Mouse (Mus musculus) CH12.LX (cell line): ENCODE measurements at regions not wholly inside any gene's neighbourhood (a gene's known extent, or its start where the extent isn't known, plus 50 kb on each side); places are given as distances from the start of the nearest gene placed in this dataset.
A peak's percentile ranks its signal among the peaks of the same experiment; 100 is the strongest.

Experiments used
- DNase-seq: peaks from one replicate; pipeline ENCODE4 v3.0.0-alpha.2; 2013; ENCODE audit errors: extremely low read depth
- H3K27ac ChIP-seq: 2 replicates; pipeline ENCODE4 v1.5.1; 2012; ENCODE audit warnings: low read depth, mild to moderate bottlenecking, control low read depth, moderate library complexity; ENCODE audit not compliant: insufficient read depth
- H3K27me3 ChIP-seq: replicated peaks from 2 replicates; pipeline ENCODE3; 2012; ENCODE audit warnings: inconsistent platforms
- H3K36me3 ChIP-seq, 2 experiments: replicated peaks in 1 of 2; 2 replicates each; pipeline versions ENCODE3 to v1.6.1; 2012; ENCODE audit warnings: inconsistent platforms in 1 of 2, low read length in 1 of 2, mild to moderate bottlenecking in 1 of 2, mixed read lengths in 1 of 2, moderate library complexity in 1 of 2; ENCODE audit not compliant: control insufficient read depth in 1 of 2, insufficient read depth in 1 of 2
- H3K4me1 ChIP-seq, 2 experiments: 2 replicates each; pipeline ENCODE4 v1.6.1; 2012; ENCODE audit warnings: inconsistent platforms in 1 of 2, moderate library complexity in 1 of 2; ENCODE audit not compliant: insufficient read depth in 2 of 2, control insufficient read depth in 1 of 2
- H3K4me2 ChIP-seq: 2 replicates; pipeline ENCODE4 v1.6.1; 2012; ENCODE audit warnings: low read depth, mild to moderate bottlenecking, control low read depth; ENCODE audit not compliant: poor library complexity, insufficient read depth, severe bottlenecking
- H3K4me3 ChIP-seq, 3 experiments: fragments of 150-350 bp in 1 of 3; sonication (generic) in 1 of 3; replicated peaks in 1 of 3; 2 replicates each; pipeline versions ENCODE3 to v1.5.1; 2011 to 2012; ENCODE audit warnings: low read depth in 2 of 3, low read length in 2 of 3, mild to moderate bottlenecking in 2 of 3, moderate library complexity in 2 of 3, control low read depth in 1 of 3, improper control_type of control experiment in 1 of 3, inconsistent platforms in 1 of 3, mixed read lengths in 1 of 3; ENCODE audit not compliant: poor library complexity in 1 of 3
- H3K79me2 ChIP-seq: replicated peaks from 2 replicates; pipeline ENCODE4 v1.6.1; 2012; ENCODE audit warnings: mild to moderate bottlenecking, moderate library complexity; ENCODE audit not compliant: control insufficient read depth, poor library complexity, insufficient read depth, severe bottlenecking; ENCODE audit errors: extremely low read depth
- H3K9ac ChIP-seq: 2 replicates; pipeline ENCODE4 v1.6.1; 2012; ENCODE audit warnings: low read depth, mild to moderate bottlenecking, control low read depth, moderate library complexity; ENCODE audit not compliant: insufficient read depth
- H3K9me3 ChIP-seq: replicated peaks from 2 replicates; pipeline ENCODE3; 2012; ENCODE audit warnings: low read length, inconsistent platforms, mixed read lengths
- BHLHE40 ChIP-seq: IDR thresholded peaks from 2 replicates; pipeline ENCODE4 v1.6.1; 2011; ENCODE audit warnings: mild to moderate bottlenecking, low read depth, low read length, improper control_type of control experiment
- E2F4 ChIP-seq: IDR thresholded peaks from 2 replicates; pipeline ENCODE4 v1.6.1; 2011; ENCODE audit warnings: low read depth, low read length, improper control_type of control experiment; ENCODE audit not compliant: insufficient replicate concordance
- EP300 ChIP-seq: IDR thresholded peaks from 2 replicates; pipeline ENCODE4 v1.6.1; 2011; ENCODE audit warnings: low read length, improper control_type of control experiment
- HCFC1 ChIP-seq: IDR thresholded peaks from 2 replicates; pipeline ENCODE4 v1.6.1; 2012; ENCODE audit warnings: low read depth, mild to moderate bottlenecking, inconsistent platforms, low read length, improper control_type of control experiment
- JUN ChIP-seq: IDR thresholded peaks from 2 replicates; pipeline ENCODE4 v1.6.1; 2011; ENCODE audit warnings: low read depth, mild to moderate bottlenecking, low read length, improper control_type of control experiment, moderate library complexity; ENCODE audit not compliant: insufficient read depth
- MAFK ChIP-seq: IDR thresholded peaks from 2 replicates; pipeline ENCODE4 v1.6.1; 2011; ENCODE audit warnings: low read length, improper control_type of control experiment; ENCODE audit not compliant: insufficient replicate concordance
- MAX ChIP-seq: IDR thresholded peaks from 2 replicates; pipeline ENCODE4 v1.6.1; 2011; ENCODE audit warnings: low read length, improper control_type of control experiment
- MYC ChIP-seq: IDR thresholded peaks from 2 replicates; pipeline ENCODE4 v1.6.1; 2011; ENCODE audit warnings: low read depth, mild to moderate bottlenecking, improper control_type of control experiment, low read length
- NELFE ChIP-seq: IDR thresholded peaks from 2 replicates; pipeline ENCODE4 v1.6.1; 2011; ENCODE audit warnings: low read depth, low read length, improper control_type of control experiment
- NRF1 ChIP-seq: IDR thresholded peaks from 2 replicates; pipeline ENCODE4 v1.6.1; 2014; ENCODE audit warnings: low read depth, mild to moderate bottlenecking, inconsistent platforms, low read length, improper control_type of control experiment, moderate library complexity
- PAX5 ChIP-seq: IDR thresholded peaks from 2 replicates; pipeline ENCODE4 v1.6.1; 2012; ENCODE audit warnings: low read length, inconsistent platforms, mixed read lengths
- POLR2A ChIP-seq: IDR thresholded peaks from 2 replicates; pipeline ENCODE4 v1.6.1; 2011; ENCODE audit warnings: low read depth, mild to moderate bottlenecking, improper control_type of control experiment, low read length
- POLR2AphosphoS2 ChIP-seq: IDR thresholded peaks from 2 replicates; pipeline ENCODE4 v1.6.1; 2011; ENCODE audit warnings: low read depth, low read length, improper control_type of control experiment
- RAD21 ChIP-seq: IDR thresholded peaks from 2 replicates; pipeline ENCODE4 v1.6.1; 2011; ENCODE audit warnings: low read depth, mild to moderate bottlenecking, low read length, improper control_type of control experiment, moderate library complexity
- SMC3 ChIP-seq: IDR thresholded peaks from 2 replicates; pipeline ENCODE4 v1.6.1; 2011; ENCODE audit warnings: low read depth, low read length, improper control_type of control experiment
- TBP ChIP-seq: conservative IDR thresholded peaks from 2 replicates; pipeline ENCODE4 v1.6.1; 2011; ENCODE audit warnings: low read depth, low read length, improper control_type of control experiment
- TCF12 ChIP-seq: IDR thresholded peaks from 2 replicates; pipeline ENCODE4 v1.6.1; 2014; ENCODE audit warnings: low read depth, mild to moderate bottlenecking, inconsistent platforms, low read length, improper control_type of control experiment
- UBTF ChIP-seq: IDR thresholded peaks from 2 replicates; pipeline ENCODE4 v1.6.1; 2012; ENCODE audit warnings: low read depth, mild to moderate bottlenecking, inconsistent platforms, low read length, improper control_type of control experiment, moderate library complexity
- ZC3H11A ChIP-seq: IDR thresholded peaks from 2 replicates; pipeline ENCODE4 v1.6.1; 2012; ENCODE audit warnings: low read depth, mild to moderate bottlenecking, inconsistent platforms, low read length, improper control_type of control experiment
- ZNF384 ChIP-seq: IDR thresholded peaks from 2 replicates; pipeline ENCODE4 v1.6.1; 2012; ENCODE audit warnings: low read depth, low read length, improper control_type of control experiment, inconsistent platforms
- dilution Hi-C: fragments of 300-500 bp; cut with MboI; formaldehyde crosslinking; loops from 2 replicates; pipeline ENCODE4 v1.14.3; 2020; ENCODE audit warnings: low sequenced_read_pairs; ENCODE audit not compliant: extremely low pct_unique_long_range_greater_than_20kb, extremely low pct_ligation_motif_present
- in situ Hi-C: fragments of 300-500 bp; cut with MboI; formaldehyde crosslinking; loops from 3 replicates; pipeline ENCODE4 v1.14.3; 2019; ENCODE audit warnings: low sequenced_read_pairs, low pct_ligation_motif_present, low pct_unique_long_range_greater_than_20kb, mixed read lengths

GRCm38 (mm10) chr3:9921730-9922129 lies 166.2 kb upstream of the Gm9833 start:
- no peak overlapping the region for H3K4me2 ChIP-seq
- peaks cover 3% of the 10 kb centered on the region for H3K27me3 ChIP-seq
- DNase-seq, result no peak
- H3K27ac ChIP-seq, result no peak overlapping the region
- no peak overlapping the region for H3K9ac ChIP-seq
- in situ Hi-C loops (no loop called here), dilution Hi-C loops (no loop called here)
- no peaks in the 10 kb centered on the region for H3K79me2 ChIP-seq
- no peak overlapping the region for H3K4me3 ChIP-seq
- no peaks in the 10 kb centered on the region for H3K9me3 ChIP-seq
- H3K36me3 ChIP-seq, result no peaks in the 10 kb centered on the region
- H3K4me1 ChIP-seq, result peaks cover 0 to 6% of the 10 kb centered on the region in 2 experiments; a peak in 2 of 4 replicates
- no peak for TF ChIP-seq JUN
- no peak for TF ChIP-seq PAX5
- TF ChIP-seq ZNF384, result no peak
- TF ChIP-seq BHLHE40, result no peak
- TF ChIP-seq POLR2A, result no peak
- TF ChIP-seq POLR2AphosphoS2, result no peak
- no peak for TF ChIP-seq NELFE
- no peak for TF ChIP-seq HCFC1
- TF ChIP-seq ZC3H11A, result no peak
- no peak for TF ChIP-seq NRF1

GRCm38 (mm10) chr3:9922541-9923046 lies 165.3 kb upstream of the Gm9833 start:
- H3K9ac ChIP-seq, result no peak overlapping the region
- no peak overlapping the region for H3K27ac ChIP-seq
- dilution Hi-C loops, result no loop called here
- TF ChIP-seq MAFK (no peak), NRF1 (no peak), NELFE (no peak), BHLHE40 (no peak), UBTF (no peak), SMC3 (no peak), PAX5 (no peak)
- TF ChIP-seq, all 38 proteins: peak for 0
- Histone ChIP-seq H3K9me3 (no peaks in the 10 kb centered on the region), H3K4me3 (no peak overlapping the region), H3K79me2 (no peaks in the 10 kb centered on the region), H3K4me1 (peaks cover 0 to 6% of the 10 kb centered on the region in 2 experiments; a peak in 2 of 4 replicates), H3K4me2 (no peak overlapping the region), H3K36me3 (no peaks in the 10 kb centered on the region), H3K27me3 (peaks cover 3% of the 10 kb centered on the region)
- no peak for DNase-seq
- in situ Hi-C loops, result no loop called here

GRCm38 (mm10) chr3:9924630-9925029 lies 163.3 kb upstream of the Gm9833 start:
- dilution Hi-C loops, result no loop called here
- peak; percentile 29 for DNase-seq

More at GRCm38 (mm10) chr3:9924630-9925029, 163.3 kb upstream of the Gm9833 start:
- no peak overlapping the region for H3K9ac ChIP-seq
- no peaks in the 10 kb centered on the region for H3K9me3 ChIP-seq
- H3K36me3 ChIP-seq, result no peaks in the 10 kb centered on the region
- TF ChIP-seq E2F4, result no peak
- TF ChIP-seq NRF1, result no peak
- no peak for TF ChIP-seq JUN
- no peak for TF ChIP-seq RAD21
- no peak for TF ChIP-seq MAX
- no peak for TF ChIP-seq TBP
- TF ChIP-seq MYC, result no peak
- TF ChIP-seq NELFE, result no peak
- peak; percentile 51; the same call in 1 of the 2 replicates for TF ChIP-seq MAFK
- TF ChIP-seq EP300, result peak; percentile 22; the same call in 1 of the 2 replicates
- TF ChIP-seq HCFC1, result no peak
- no peak for TF ChIP-seq TCF12
- peaks cover 0 to 6% of the 10 kb centered on the region in 2 experiments; a peak in 2 of 4 replicates for H3K4me1 ChIP-seq
- peaks cover 3% of the 10 kb centered on the region for H3K27me3 ChIP-seq
- no peak overlapping the region for H3K4me2 ChIP-seq
- H3K4me3 ChIP-seq, result no peak overlapping the region
- no peaks in the 10 kb centered on the region for H3K79me2 ChIP-seq
- H3K27ac ChIP-seq, result no peak overlapping the region
- in situ Hi-C loops, result loop anchor here (25.0 kb wide), 1 partner anchor 437 kb away; no protein-coding TSS in a partner anchor
